Mouse (Mus musculus): ENCODE data around the gene Zfand3. TPM values are rescaled to one million over a fixed set of nuclear protein-coding genes. Genes with fewer than 3 reads are reported as not detected.
A peak's percentile ranks its signal among the peaks of the same experiment; 100 is the strongest.

Gene Zfand3
- polyA plus RNA-seq, 1 experiment from 2014 or later = 57.4 TPM

- WGBS = 76% methylated on average over 4 of the region's 4 CpGs
- Histone ChIP-seq H3K9ac (ENCODE audit: low read length) (no peak overlapping the region), H3K4me2 (ENCODE audit: low read depth, low read length) (no peak overlapping the region), H3K27ac (ENCODE audit: low read length) (no peak overlapping the region), H3K4me3 (ENCODE audit: low read length) (no peak overlapping the region), H3K27me3 (ENCODE audit: control insufficient read depth, insufficient read depth, low read depth, low read length) (no peaks in the 10 kb centered on the region), H3K36me3 (ENCODE audit: control insufficient read depth, insufficient read depth, low read length) (no peaks in the 10 kb centered on the region), H3K9me3 (ENCODE audit: control insufficient read depth, low read length) (no peaks in the 10 kb centered on the region), H3K4me1 (replicated peaks; ENCODE audit: control insufficient read depth, insufficient read depth, low read length) (peaks cover 12% of the 10 kb centered on the region)
- ATAC-seq (ENCODE audit: low read depth) = no peak
Observed at GRCm38 (mm10) chr17:30033991-30034390, 29.5 kb downstream of the Zfand3 start.

DNA sequence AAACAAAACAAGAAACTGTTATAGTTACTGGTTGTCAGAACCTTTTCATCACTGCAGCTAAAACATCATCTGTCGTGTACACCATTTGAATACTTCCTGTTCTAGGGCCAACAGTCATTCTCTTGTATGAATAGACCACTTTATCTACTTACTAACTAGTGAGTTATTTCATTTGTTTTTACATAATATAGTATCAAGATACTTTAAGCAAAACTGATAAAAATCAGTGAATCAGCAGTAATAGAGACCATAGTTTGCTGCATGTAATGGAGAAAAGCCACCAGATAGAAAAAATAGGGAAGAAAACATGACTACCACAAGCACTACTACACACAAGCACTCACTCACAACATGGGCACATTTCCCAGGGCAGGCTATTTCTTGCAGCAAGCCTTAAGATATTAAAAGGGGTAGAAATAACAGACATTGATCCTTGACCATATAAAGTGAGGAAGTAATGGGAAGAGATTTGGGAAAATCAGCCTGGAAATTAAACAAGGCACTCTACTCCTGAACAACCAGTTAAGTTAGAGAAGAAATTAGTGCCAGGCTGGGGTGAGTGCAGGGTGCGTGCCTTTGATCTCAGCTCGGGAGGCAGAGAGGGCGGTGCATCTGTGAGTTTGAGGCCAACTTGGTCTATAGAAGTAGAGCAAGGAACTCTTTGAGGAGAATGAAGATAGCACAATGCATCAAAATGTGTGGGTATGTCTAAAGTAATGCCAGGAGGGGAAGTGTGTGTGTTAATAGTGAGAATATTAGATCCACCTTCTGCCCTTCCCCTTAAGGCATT, 30.9 kb downstream of the Zfand3 start:
- Histone ChIP-seq H3K4me2 (ENCODE audit: low read depth, low read length) (no peak overlapping the region), H3K4me3 (ENCODE audit: low read length) (no peak overlapping the region), H3K27me3 (ENCODE audit: control insufficient read depth, insufficient read depth, low read depth, low read length) (no peaks in the 10 kb centered on the region), H3K9me3 (ENCODE audit: control insufficient read depth, low read length) (no peaks in the 10 kb centered on the region), H3K4me1 (replicated peaks; ENCODE audit: control insufficient read depth, insufficient read depth, low read length) (peaks cover 5% of the 10 kb centered on the region; the same call in 1 of the 2 replicates), H3K36me3 (ENCODE audit: control insufficient read depth, insufficient read depth, low read length) (no peaks in the 10 kb centered on the region), H3K27ac (ENCODE audit: low read length) (no peak overlapping the region), H3K9ac (ENCODE audit: low read length) (no peak overlapping the region)
- no peak for ATAC-seq (ENCODE audit: low read depth)
- 52% methylated on average over 4 of the region's 4 CpGs for WGBS

DNA sequence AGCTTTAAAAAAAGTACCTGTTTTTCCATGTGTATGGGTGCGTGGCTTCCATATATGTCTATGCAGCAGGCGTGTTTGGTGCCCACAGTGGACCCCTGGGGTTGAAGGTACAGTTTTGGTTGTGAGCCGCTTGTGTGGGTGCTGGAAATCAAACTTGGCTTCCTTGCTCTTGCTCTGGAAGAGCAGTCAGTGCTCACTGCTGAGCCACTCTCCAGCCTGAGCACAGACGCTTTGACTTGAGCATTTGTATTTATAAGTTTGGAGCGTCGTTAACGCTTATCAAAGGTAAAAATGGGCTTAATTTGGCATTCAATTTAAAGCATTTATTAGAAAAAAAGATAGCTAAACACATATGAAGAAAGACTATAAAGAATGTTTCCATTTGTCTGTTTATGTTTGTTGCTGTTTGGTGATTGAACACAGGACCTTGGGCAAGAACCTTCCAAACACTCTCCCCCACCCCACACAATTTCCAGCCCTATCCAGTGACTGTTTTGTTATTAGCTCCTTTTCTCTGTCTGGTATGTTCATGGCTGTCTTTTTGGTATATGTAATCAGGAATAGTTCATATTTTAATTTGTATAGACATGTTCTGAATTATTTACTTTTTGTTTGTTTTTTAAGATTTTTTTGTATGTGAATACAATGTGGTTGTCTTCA, 38.8 kb downstream of the Zfand3 start:
- no peak overlapping the region for H3K4me2 ChIP-seq (ENCODE audit: low read depth, low read length)
- H3K4me1 ChIP-seq (replicated peaks; ENCODE audit: control insufficient read depth, insufficient read depth, low read length) = peaks cover 23% of the 10 kb centered on the region
- H3K36me3 ChIP-seq (ENCODE audit: control insufficient read depth, insufficient read depth, low read length) = no peaks in the 10 kb centered on the region
- ATAC-seq (ENCODE audit: low read depth) = peak; percentile 68; the same call in 1 of the 2 replicates
- no peak overlapping the region for H3K4me3 ChIP-seq (ENCODE audit: low read length)
- H3K9ac ChIP-seq (ENCODE audit: low read length) = no peak overlapping the region
- WGBS = 56% methylated on average over 7 of the region's 7 CpGs
- no peaks in the 10 kb centered on the region for H3K27me3 ChIP-seq (ENCODE audit: control insufficient read depth, insufficient read depth, low read depth, low read length)
- no peak overlapping the region for H3K27ac ChIP-seq (ENCODE audit: low read length)
- no peaks in the 10 kb centered on the region for H3K9me3 ChIP-seq (ENCODE audit: control insufficient read depth, low read length)

DNA sequence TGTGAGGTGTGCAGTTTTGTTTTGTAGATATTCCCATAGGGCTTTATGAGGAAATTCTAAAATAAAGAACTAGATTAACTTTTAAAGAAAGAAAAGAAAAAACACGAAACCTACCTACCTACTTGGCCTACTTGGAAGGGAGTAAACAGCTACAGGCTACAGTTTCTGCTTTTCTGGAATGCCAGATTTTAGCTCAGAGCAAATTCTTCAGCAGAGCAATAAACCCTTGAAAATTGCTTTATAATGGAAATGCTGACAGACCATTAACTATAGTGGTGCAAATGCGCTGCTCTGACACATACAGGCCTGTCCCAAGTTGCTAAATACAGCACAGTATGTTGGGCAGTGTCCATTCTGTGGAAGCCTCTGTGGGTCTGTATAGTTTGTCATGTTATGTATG, 40.6 kb downstream of the Zfand3 start:
- peaks cover 23% of the 10 kb centered on the region for H3K4me1 ChIP-seq (replicated peaks; ENCODE audit: control insufficient read depth, insufficient read depth, low read length)
- H3K27me3 ChIP-seq (ENCODE audit: control insufficient read depth, insufficient read depth, low read depth, low read length) = no peaks in the 10 kb centered on the region
- H3K9me3 ChIP-seq (ENCODE audit: control insufficient read depth, low read length) = no peaks in the 10 kb centered on the region
- no peak overlapping the region for H3K27ac ChIP-seq (ENCODE audit: low read length)
- no peak overlapping the region for H3K9ac ChIP-seq (ENCODE audit: low read length)
- ATAC-seq (ENCODE audit: low read depth) = peak; percentile 38; the same call in 1 of the 2 replicates
- no peak overlapping the region for H3K4me3 ChIP-seq (ENCODE audit: low read length)
- H3K4me2 ChIP-seq (ENCODE audit: low read depth, low read length) = no peak overlapping the region
- no peaks in the 10 kb centered on the region for H3K36me3 ChIP-seq (ENCODE audit: control insufficient read depth, insufficient read depth, low read length)
- WGBS = 62% methylated on average over 2 of the region's 2 CpGs

DNA sequence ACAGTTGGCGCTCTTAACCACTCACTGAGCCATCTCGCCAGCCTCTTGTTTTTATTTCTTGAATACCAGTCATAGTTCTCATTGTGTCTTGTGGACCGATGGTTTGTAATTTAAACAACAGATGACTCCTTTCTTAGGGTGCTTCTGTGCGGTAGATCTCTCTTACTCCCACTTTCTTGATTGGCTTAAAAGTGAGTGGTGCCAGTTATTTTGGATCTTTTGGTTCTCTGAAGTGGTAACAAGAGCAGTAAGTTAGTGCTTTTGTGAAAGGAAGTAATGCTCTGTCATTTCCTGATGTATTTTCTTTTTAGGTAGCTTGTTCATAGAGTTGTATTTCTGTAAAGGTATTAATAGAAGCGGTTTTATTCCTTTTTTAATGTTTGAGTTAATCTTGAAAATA, 42.1 kb downstream of the Zfand3 start:
- peaks cover 23% of the 10 kb centered on the region for H3K4me1 ChIP-seq (replicated peaks; ENCODE audit: control insufficient read depth, insufficient read depth, low read length)
- H3K9me3 ChIP-seq (ENCODE audit: control insufficient read depth, low read length) = no peaks in the 10 kb centered on the region
- no peaks in the 10 kb centered on the region for H3K27me3 ChIP-seq (ENCODE audit: control insufficient read depth, insufficient read depth, low read depth, low read length)
- ATAC-seq (ENCODE audit: low read depth) = no peak
- no peak overlapping the region for H3K4me3 ChIP-seq (ENCODE audit: low read length)
- no peak overlapping the region for H3K27ac ChIP-seq (ENCODE audit: low read length)
- no peaks in the 10 kb centered on the region for H3K36me3 ChIP-seq (ENCODE audit: control insufficient read depth, insufficient read depth, low read length)
- no peak overlapping the region for H3K4me2 ChIP-seq (ENCODE audit: low read depth, low read length)
- WGBS = 87% methylated on average over 5 of the region's 5 CpGs
- no peak overlapping the region for H3K9ac ChIP-seq (ENCODE audit: low read length)

DNA sequence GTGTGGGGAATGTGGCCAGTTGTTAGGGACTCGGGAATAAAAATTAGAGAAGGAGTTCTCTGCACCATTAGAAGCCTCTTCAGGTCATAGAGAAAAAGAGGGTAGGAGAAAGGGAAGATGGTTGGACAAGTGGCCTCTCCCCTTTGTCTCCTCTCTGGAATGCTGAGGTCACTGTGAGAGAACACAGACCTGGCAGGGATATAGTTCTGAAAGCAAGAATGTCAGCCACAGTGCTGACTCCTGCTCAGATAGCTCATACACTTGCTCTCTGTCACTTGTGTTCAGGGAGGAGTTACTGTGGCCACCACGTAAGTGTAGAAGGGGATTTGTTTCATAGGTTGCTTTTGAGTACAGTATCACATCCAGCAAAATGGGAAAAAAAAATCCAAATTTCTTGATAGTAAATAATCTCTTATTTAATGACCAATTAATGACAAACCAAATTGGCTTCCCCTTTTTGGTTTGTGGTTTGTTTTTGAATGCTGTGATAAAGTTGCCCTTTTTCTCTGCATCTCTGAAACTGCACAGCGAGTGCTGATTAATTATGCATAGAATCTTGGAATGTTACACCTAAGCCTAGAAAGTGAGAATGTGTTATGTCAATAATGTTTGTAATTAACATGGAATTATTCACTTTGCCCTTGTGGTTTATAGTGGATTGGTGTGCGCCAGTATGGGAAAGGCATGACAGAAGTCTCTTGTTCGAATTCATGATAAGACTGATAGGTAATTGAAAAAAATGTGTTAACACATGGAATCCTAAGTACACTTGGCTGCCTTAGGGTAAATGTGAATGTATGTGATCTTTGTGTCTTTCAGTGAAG, 47.2 kb downstream of the Zfand3 start:
- 82% methylated on average over 5 of the region's 5 CpGs for WGBS
- no peaks in the 10 kb centered on the region for H3K9me3 ChIP-seq (ENCODE audit: control insufficient read depth, low read length)
- no peak overlapping the region for H3K27ac ChIP-seq (ENCODE audit: low read length)
- no peaks in the 10 kb centered on the region for H3K27me3 ChIP-seq (ENCODE audit: control insufficient read depth, insufficient read depth, low read depth, low read length)
- ATAC-seq (ENCODE audit: low read depth) = no peak
- H3K4me1 ChIP-seq (replicated peaks; ENCODE audit: control insufficient read depth, insufficient read depth, low read length) = peaks cover 3% of the 10 kb centered on the region; the same call in 1 of the 2 replicates
- no peak overlapping the region for H3K4me2 ChIP-seq (ENCODE audit: low read depth, low read length)
- H3K9ac ChIP-seq (ENCODE audit: low read length) = no peak overlapping the region
- peaks cover 5% of the 10 kb centered on the region for H3K36me3 ChIP-seq (ENCODE audit: control insufficient read depth, insufficient read depth, low read length)
- no peak overlapping the region for H3K4me3 ChIP-seq (ENCODE audit: low read length)

DNA sequence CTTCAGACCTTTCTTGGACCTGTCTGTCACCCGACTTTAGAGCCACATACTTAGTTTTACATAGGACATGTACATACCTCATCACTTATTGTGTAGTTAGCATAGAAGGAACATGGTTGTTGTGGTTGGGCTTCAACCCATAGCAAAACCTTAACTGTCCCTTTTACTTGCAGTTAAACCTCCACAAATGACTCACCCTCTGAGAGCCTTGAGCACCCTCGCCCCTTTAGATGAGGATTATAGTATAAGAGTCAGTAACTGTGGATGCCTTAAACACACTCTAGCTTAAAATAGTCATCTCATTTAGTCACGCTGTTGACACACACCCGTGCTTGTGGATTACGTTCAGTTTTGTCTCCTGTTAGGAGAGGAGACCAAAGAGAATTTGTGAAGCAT, 47.8 kb downstream of the Zfand3 start:
- no peak overlapping the region for H3K4me2 ChIP-seq (ENCODE audit: low read depth, low read length)

DNA sequence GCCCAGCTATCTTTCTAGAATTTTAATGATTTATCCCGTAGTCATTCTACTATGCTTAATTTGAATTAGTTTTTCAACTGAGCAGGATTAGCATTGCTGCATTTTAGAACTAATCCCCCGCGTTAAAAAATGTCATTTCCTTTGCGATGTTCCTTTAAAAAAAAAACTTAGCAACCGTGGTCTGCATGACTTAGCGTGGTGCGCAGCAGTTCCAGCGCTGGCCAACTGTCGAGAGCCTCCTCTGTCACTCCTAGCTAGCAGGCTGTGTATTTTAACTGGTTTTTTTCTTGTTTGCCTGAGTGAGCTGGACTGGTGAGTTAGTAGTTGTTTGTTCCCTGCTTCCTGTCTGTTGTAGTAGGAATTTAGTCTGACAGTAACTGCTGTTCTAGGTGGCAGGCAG, 48.9 kb downstream of the Zfand3 start:
- H3K4me1 ChIP-seq (replicated peaks; ENCODE audit: control insufficient read depth, insufficient read depth, low read length) = peaks cover 6% of the 10 kb centered on the region; the same call in 1 of the 2 replicates
- no peaks in the 10 kb centered on the region for H3K9me3 ChIP-seq (ENCODE audit: control insufficient read depth, low read length)
- ATAC-seq (ENCODE audit: low read depth) = no peak
- no peak overlapping the region for H3K27ac ChIP-seq (ENCODE audit: low read length)
- WGBS = 66% methylated on average over 9 of the region's 9 CpGs
- no peaks in the 10 kb centered on the region for H3K27me3 ChIP-seq (ENCODE audit: control insufficient read depth, insufficient read depth, low read depth, low read length)
- peaks cover 5% of the 10 kb centered on the region for H3K36me3 ChIP-seq (ENCODE audit: control insufficient read depth, insufficient read depth, low read length)
- no peak overlapping the region for H3K4me2 ChIP-seq (ENCODE audit: low read depth, low read length)
- H3K9ac ChIP-seq (ENCODE audit: low read length) = no peak overlapping the region
- no peak overlapping the region for H3K4me3 ChIP-seq (ENCODE audit: low read length)

More for the DNA sequence above, 47.8 kb downstream of the Zfand3 start:
- ATAC-seq (ENCODE audit: low read depth) = no peak
- Histone ChIP-seq H3K9ac (ENCODE audit: low read length) (no peak overlapping the region), H3K9me3 (ENCODE audit: control insufficient read depth, low read length) (no peaks in the 10 kb centered on the region), H3K4me3 (ENCODE audit: low read length) (no peak overlapping the region), H3K27ac (ENCODE audit: low read length) (no peak overlapping the region), H3K36me3 (ENCODE audit: control insufficient read depth, insufficient read depth, low read length) (peaks cover 5% of the 10 kb centered on the region), H3K27me3 (ENCODE audit: control insufficient read depth, insufficient read depth, low read depth, low read length) (no peaks in the 10 kb centered on the region), H3K4me1 (replicated peaks; ENCODE audit: control insufficient read depth, insufficient read depth, low read length) (no peaks in the 10 kb centered on the region)
- 90% methylated on average over 5 of the region's 5 CpGs for WGBS

GRCm38 (mm10) chr17:30053871-30054270, 49.3 kb downstream of the Zfand3 start:
- Histone ChIP-seq H3K27ac (ENCODE audit: low read length) (no peak overlapping the region), H3K4me3 (ENCODE audit: low read length) (no peak overlapping the region), H3K27me3 (ENCODE audit: control insufficient read depth, insufficient read depth, low read depth, low read length) (no peaks in the 10 kb centered on the region), H3K4me1 (replicated peaks; ENCODE audit: control insufficient read depth, insufficient read depth, low read length) (peaks cover 6% of the 10 kb centered on the region; the same call in 1 of the 2 replicates), H3K36me3 (ENCODE audit: control insufficient read depth, insufficient read depth, low read length) (peaks cover 5% of the 10 kb centered on the region), H3K4me2 (ENCODE audit: low read depth, low read length) (no peak overlapping the region), H3K9ac (ENCODE audit: low read length) (no peak overlapping the region), H3K9me3 (ENCODE audit: control insufficient read depth, low read length) (no peaks in the 10 kb centered on the region)
- WGBS = 90% methylated on average over 2 of the region's 2 CpGs
- ATAC-seq (ENCODE audit: low read depth) = no peak

Measured in lung, embryonic 16.5 days (tissue).